21 mouse cellular contexts compared by ENCODE assay signal in the genomic region with DNA sequence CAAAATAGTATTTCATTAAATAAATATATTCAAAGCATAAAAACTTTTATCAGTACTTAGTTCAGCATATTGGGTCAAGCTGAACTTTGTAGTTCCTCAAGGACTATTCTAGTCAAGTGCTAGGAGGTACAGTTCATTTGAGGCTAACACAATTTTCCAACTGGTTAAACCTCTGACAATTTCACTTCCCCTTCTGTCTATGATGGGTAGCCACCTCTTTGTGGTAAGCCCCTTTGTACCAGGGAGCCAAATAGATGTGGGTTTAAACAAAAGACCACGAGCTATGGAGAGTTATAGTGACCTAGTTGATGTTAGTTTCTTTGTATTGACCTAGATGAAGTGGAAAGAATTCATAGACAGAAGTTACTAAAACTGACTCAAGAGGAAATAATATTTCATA.
DNase-seq lines count a peak whose midpoint lies in the region; ATAC-seq and TF ChIP-seq lines count a peak whose summit lies in the region.
"Had no signal": no experiment of that assay in that cellular context is flagged by ENCODE, and none has a peak within 500 bp of the region (broad histone marks: within the 10 kb centered on the region; RNA-seq: fewer than 3 reads in every experiment).

No protein-coding gene starts in this region.

- no peaks in the 10 kb centered on the region for H3K9me3 ChIP-seq in CH12.LX (replicated peaks; ENCODE audit: low read length)
- H3K9me3 ChIP-seq: embryonic facial prominence, embryonic 10.5 days; forebrain, embryonic 13.5 days; G1E; hindbrain, embryonic 13.5 days had no signal

- H3K4me1 ChIP-seq in CH12.LX (ENCODE audit: control insufficient read depth in 1 of 2, insufficient read depth in 2 of 2) = peaks cover 0 to 36% of the 10 kb centered on the region in 2 experiments; a peak in 2 of 4 replicates

- TF ChIP-seq CTCF in CH12.LX (conservative IDR thresholded peaks at IDR 0.05 in 1 of 2, IDR thresholded peaks at IDR 0.05 in 1 of 2; ENCODE audit: low read depth in 2 of 2, low read length in 2 of 2) = no peak

- in situ Hi-C loops in CH12.LX (cut with MboI; ENCODE audit: low pct_ligation_motif_present, low pct_unique_long_range_greater_than_20kb, low sequenced_read_pairs) = no loop called here

- peak; percentile 98 for TF ChIP-seq EP300 in CH12.LX (IDR thresholded peaks at IDR 0.05; ENCODE audit: low read length)

- no peak for TF ChIP-seq POLR2A in CH12.LX (IDR thresholded peaks at IDR 0.05; ENCODE audit: low read depth, low read length)

- no peak overlapping the region for H3K4me3 ChIP-seq in CH12.LX (replicated peaks in 1 of 3; ENCODE audit: low read depth in 2 of 3, low read length in 2 of 3, poor library complexity in 1 of 3)
- H3K4me3 ChIP-seq: embryonic facial prominence, embryonic 10.5 days; forebrain, embryonic 13.5 days; gastrocnemius, adult 2 months; hindbrain, embryonic 13.5 days had no signal

- no peaks in the 10 kb centered on the region for H3K79me2 ChIP-seq in CH12.LX (replicated peaks; ENCODE audit: control insufficient read depth, extremely low read depth, insufficient read depth, poor library complexity, severe bottlenecking)

- H3K4me2 ChIP-seq in CH12.LX (ENCODE audit: insufficient read depth, low read depth, poor library complexity, severe bottlenecking) = no peak overlapping the region
- H3K4me2 ChIP-seq: forebrain, embryonic 13.5 days; hindbrain, embryonic 13.5 days had no signal

- H3K27me3 ChIP-seq in CH12.LX (replicated peaks) = no peaks in the 10 kb centered on the region
- H3K27me3 ChIP-seq: forebrain, embryonic 13.5 days; hindbrain, embryonic 13.5 days had no signal

- H3K36me3 ChIP-seq in CH12.LX (replicated peaks in 1 of 2; ENCODE audit: control insufficient read depth in 1 of 2, insufficient read depth in 1 of 2, low read length in 1 of 2) = no peaks in the 10 kb centered on the region
- H3K36me3 ChIP-seq: embryonic facial prominence, embryonic 10.5 days; G1E; hindbrain, embryonic 13.5 days had no signal

- peak; percentile 99 for ATAC-seq in common myeloid progenitor, adult 5-6 weeks (replicated peaks; ENCODE audit: low read depth, poor library complexity, severe bottlenecking)
- ATAC-seq in megakaryocyte progenitor cell, adult 5-6 weeks (replicated peaks; ENCODE audit: poor library complexity) = peak; percentile 97
- ATAC-seq: forebrain, embryonic 13.5 days; forebrain, postnatal 0 days; hindbrain, postnatal 0 days had no signal

- DNase-seq in CH12.LX (ENCODE audit: extremely low read depth) = peak; percentile 80
- no peak for DNase-seq in ovary, postnatal 36 days (ENCODE audit: low spot score)
- no peak for DNase-seq in layer of hippocampus, postnatal 25 days (ENCODE audit: extremely low spot score in 1 of 2, low spot score in 1 of 2)
- DNase-seq in layer of hippocampus, adult 18-20 months (ENCODE audit: low spot score in 2 of 2) = no peak
- DNase-seq: adrenal gland, postnatal 10 days; cerebellum, adult 11-12 months; cerebellum, adult 9-10 months; cerebellum, postnatal 25 days; forebrain, postnatal 0 days; gastrocnemius, adult 2 months; gastrocnemius, postnatal 25 days; heart, adult 11 months; heart, postnatal 10 days; heart, postnatal 4 days had no signal

- TF ChIP-seq RAD21 in CH12.LX (IDR thresholded peaks at IDR 0.05; ENCODE audit: low read depth, low read length) = no peak; the same call in 1 of the 2 replicates

- no peak overlapping the region for H3K27ac ChIP-seq in CH12.LX (ENCODE audit: insufficient read depth, low read depth)
- H3K27ac ChIP-seq: embryonic facial prominence, embryonic 10.5 days; forebrain, embryonic 13.5 days; gastrocnemius, adult 2 months; hindbrain, embryonic 13.5 days; hindbrain, postnatal 0 days had no signal

- dilution Hi-C loops in CH12.LX (cut with MboI; ENCODE audit: extremely low pct_ligation_motif_present, extremely low pct_unique_long_range_greater_than_20kb, low sequenced_read_pairs) = no loop called here

- no peak overlapping the region for H3K9ac ChIP-seq in CH12.LX (ENCODE audit: insufficient read depth, low read depth)
- H3K9ac ChIP-seq: forebrain, embryonic 13.5 days; forebrain, postnatal 0 days; hindbrain, embryonic 13.5 days had no signal

TF ChIP-seq in CH12.LX, 34 proteins besides CTCF, POLR2A, EP300 and RAD21:
- TF ChIP-seq MEF2A (IDR thresholded peaks at IDR 0.05; ENCODE audit: borderline replicate concordance, low read depth, low read length) (peak; percentile 80), USF1 (IDR thresholded peaks at IDR 0.05; ENCODE audit: low read depth, low read length) (no peak), PAX5 (IDR thresholded peaks at IDR 0.05; ENCODE audit: low read length) (no peak), CHD2 (IDR thresholded peaks at IDR 0.05; ENCODE audit: low read length) (peak; percentile 38; the same call in 1 of the 2 replicates), BHLHE40 (IDR thresholded peaks at IDR 0.05; ENCODE audit: low read depth, low read length) (peak; percentile 46; the same call in 1 of the 2 replicates), MYC (IDR thresholded peaks at IDR 0.05; ENCODE audit: low read depth, low read length) (no peak), ETS1 (conservative IDR thresholded peaks at IDR 0.05; ENCODE audit: low read depth, low read length) (peak; percentile 60; the same call in 1 of the 2 replicates), JUN (IDR thresholded peaks at IDR 0.05; ENCODE audit: insufficient read depth, low read depth, low read length) (peak; percentile 37; the same call in 1 of the 2 replicates), JUND (conservative IDR thresholded peaks at IDR 0.05; ENCODE audit: low read depth, low read length) (peak; percentile 20; the same call in 1 of the 2 replicates), RCOR1 (conservative IDR thresholded peaks at IDR 0.05; ENCODE audit: low read depth, low read length) (peak; percentile 46; the same call in 1 of the 2 replicates), IRF4 (IDR thresholded peaks at IDR 0.05; ENCODE audit: low read depth, low read length) (peak; percentile 93), CHD1 (IDR thresholded peaks at IDR 0.05; ENCODE audit: low read depth, low read length) (0 out of 2 replicates have a peak, but pooled peaks have one; percentile 7), MAFK (IDR thresholded peaks at IDR 0.05; ENCODE audit: insufficient replicate concordance, low read length) (0 out of 2 replicates have a peak, but pooled peaks have one; percentile 37), ZNF384 (IDR thresholded peaks at IDR 0.05; ENCODE audit: low read depth, low read length) (no peak)
